Mouse (Mus musculus) heart, adult 2 months (tissue): ENCODE results near the gene Ptprm.

Experiments
- CTCF ChIP-seq: fragments of 200-600 bp; IDR thresholded peaks from 2 replicates; pipeline ENCODE4 v1.8.1; 2022; ENCODE audit warnings: antibody characterized with exemption, mild to moderate bottlenecking, moderate library complexity
- EP300 ChIP-seq: fragments of 200-500 bp; IDR thresholded peaks from 2 replicates; pipeline ENCODE4 v1.6.1; 2011; ENCODE audit warnings: low read depth, low read length, control low read depth; ENCODE audit not compliant: insufficient read depth
- POLR2A ChIP-seq: fragments of 200-500 bp; IDR thresholded peaks from 2 replicates; pipeline ENCODE4 v1.6.1; 2011; ENCODE audit warnings: mild to moderate bottlenecking, low read depth, low read length, control low read depth; ENCODE audit not compliant: insufficient read depth

DNA sequence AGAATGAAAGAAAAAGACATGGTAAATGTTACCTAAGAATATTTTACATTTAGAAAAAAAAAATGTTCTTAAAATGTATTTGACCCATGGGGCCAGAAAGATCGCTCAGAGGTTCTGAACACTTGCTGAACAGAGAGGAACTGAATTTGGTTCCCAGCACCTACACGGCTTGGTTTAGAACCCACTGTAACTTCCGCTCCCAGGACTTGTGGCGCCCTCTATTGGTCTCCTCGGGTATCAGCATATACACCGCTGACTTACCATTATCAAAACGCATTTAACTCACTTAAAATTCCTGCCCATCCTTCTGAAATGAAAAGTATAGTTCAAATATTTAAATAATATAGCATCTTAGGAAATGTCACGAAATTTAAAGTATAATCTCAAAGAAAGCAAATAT, 4.7 kb downstream of the Ptprm start:
- TF ChIP-seq CTCF (peak; percentile 59), POLR2A (no peak), EP300 (no peak)
